Mouse (Mus musculus) lung, embryonic 16.5 days (tissue): Measurements from ENCODE around the gene Sult1c1. TPM values are rescaled to one million over a fixed set of nuclear protein-coding genes. Genes with fewer than 3 reads are reported as not detected.

Source experiments
- polyA plus RNA-seq: library from polyadenylated mRNA; unstranded; fragments of >200 nt; fragmentation: Nextera tagmentation; extraction: Ambion mirVana; gene quantifications from 2 replicates; pipeline ENCODE4 v1.2.1, GENCODE M21; 2015

Gene Sult1c1
- polyA plus RNA-seq, 1 experiment from 2014 or later: not detected

Other genes with a start within 250 kb of the Sult1c1 start
- gene Sult1c2, start 144.3 kb downstream of the Sult1c1 start, polyA plus RNA-seq: not detected in 2 replicates